Mouse (Mus musculus) stomach, postnatal 0 days (tissue): ENCODE results near the gene Znrd1. TPM values are rescaled to one million over a fixed set of nuclear protein-coding genes. Genes with fewer than 3 reads are reported as not detected.

Experiments used
- ATAC-seq: fragments of 200-750 bp; cut with Nextera tagmentation; 2 replicates; pipeline ENCODE4 v1.8.0; 2017; ENCODE audit not compliant: low FRiP score, low TSS enrichment
- DNase-seq: peaks from one replicate; pipeline ENCODE4 v3.0.0-alpha.2; 2016; ENCODE audit warnings: low spot score
- H3K27ac ChIP-seq: fragments of 300-500 bp; sonication (generic); replicated peaks from 2 replicates; pipeline ENCODE4 v1.5.1; 2014; ENCODE audit warnings: mild to moderate bottlenecking, control low read depth
- H3K27me3 ChIP-seq: fragments of 300-500 bp; sonication (generic); 2 replicates; pipeline ENCODE4 v1.6.1; 2014; ENCODE audit warnings: low read length; ENCODE audit not compliant: control insufficient read depth, insufficient read depth
- H3K36me3 ChIP-seq: fragments of 300-500 bp; sonication (generic); 2 replicates; pipeline ENCODE4 v1.6.1; 2014; ENCODE audit warnings: low read length, mixed read lengths; ENCODE audit not compliant: control insufficient read depth, insufficient read depth
- H3K4me1 ChIP-seq: fragments of 300-500 bp; sonication (generic); replicated peaks from 2 replicates; pipeline ENCODE4 v1.6.1; 2014; ENCODE audit warnings: antibody characterized with exemption; ENCODE audit not compliant: control insufficient read depth, insufficient read depth
- H3K4me2 ChIP-seq: fragments of 300-500 bp; sonication (generic); replicated peaks from 2 replicates; pipeline ENCODE4 v1.6.1; 2014; ENCODE audit warnings: low read depth, mild to moderate bottlenecking, control low read depth, moderate library complexity
- H3K4me3 ChIP-seq: fragments of 300-500 bp; sonication (generic); 2 replicates; pipeline ENCODE4 v1.5.1; 2014; ENCODE audit warnings: low read depth, low read length, control low read depth
- H3K9ac ChIP-seq: fragments of 300-500 bp; sonication (generic); 2 replicates; pipeline ENCODE4 v1.6.1; 2014; ENCODE audit warnings: mild to moderate bottlenecking, low read length, control low read depth, mixed read lengths
- H3K9me3 ChIP-seq: fragments of 300-500 bp; sonication (generic); 2 replicates; pipeline ENCODE4 v1.6.1; 2016; ENCODE audit warnings: low read length; ENCODE audit not compliant: control insufficient read depth
- CTCF ChIP-seq: IDR thresholded peaks from 2 replicates; pipeline ENCODE4 v1.5.1; 2016; ENCODE audit warnings: antibody characterized with exemption, low read depth, mild to moderate bottlenecking, moderate library complexity
- EP300 ChIP-seq: optimal IDR thresholded peaks from 2 replicates; pipeline ENCODE3; 2016; ENCODE audit warnings: antibody characterized with exemption
- WGBS: fragments of 180-500 bp; shearing (Covaris S2); extraction: QIAGEN DNeasy Blood & Tissue Kit; methylation state at CpG from one replicate; pipeline ENCODE4 v1.1.7; 2014; 5-methylcytosine and 5-hydroxymethylcytosine counted together
- polyA plus RNA-seq: library from polyadenylated mRNA; unstranded; fragments of >200 nt; fragmentation: Nextera tagmentation; extraction: Ambion mirVana; gene quantifications from 2 replicates; pipeline ENCODE4 v1.2.1, GENCODE M21; 2015

The Znrd1 gene
- polyA plus RNA-seq: 49.4 and 58.6 TPM in 2 replicates

DNA sequence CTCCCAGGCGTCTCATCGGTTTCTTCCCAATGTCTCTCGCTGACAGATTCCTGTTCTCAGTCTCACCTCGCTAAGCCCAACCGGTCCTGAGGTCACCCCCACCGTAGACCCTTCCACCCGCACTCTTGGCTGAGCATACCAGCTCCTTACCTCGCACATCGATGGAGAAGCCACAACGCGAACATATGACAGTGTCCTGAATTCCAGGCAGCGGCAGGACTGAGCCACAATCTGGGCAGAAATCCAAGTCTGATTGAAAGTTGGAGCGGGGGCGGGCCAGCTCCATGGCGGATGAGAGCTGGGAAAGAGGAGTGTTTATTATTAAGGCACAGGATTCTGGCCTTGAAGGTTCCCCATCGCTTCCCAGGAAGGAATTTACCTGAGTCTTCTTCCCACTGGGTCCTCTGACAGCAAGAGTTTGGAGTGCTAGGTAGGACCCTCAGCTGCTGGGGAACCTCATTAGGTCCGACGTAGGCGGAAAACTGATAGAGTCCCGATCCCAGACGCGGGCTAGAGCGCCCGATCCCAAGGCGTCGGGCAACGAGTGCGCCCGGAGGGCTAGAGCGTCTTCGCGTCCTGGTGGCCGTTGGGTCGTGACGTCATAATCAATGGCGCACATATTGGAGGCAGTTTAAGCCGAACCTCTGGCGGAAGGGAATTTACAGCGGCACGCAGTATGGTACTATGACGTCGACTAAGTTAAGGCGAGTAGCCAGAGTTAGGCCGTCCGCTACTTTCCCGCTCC lies at the start of gene Znrd1, which contains the start of gene Znrd1as:
Znrd1 (minus strand) TSS at position 561 of the 745 bp plus-strand sequence.
Znrd1as (plus strand) TSS at position 594 of the 745 bp plus-strand sequence.
- ATAC-seq (peak; percentile 99), DNase-seq (peak; percentile 97)
- Histone ChIP-seq H3K36me3 (no peaks in the 10 kb centered on the region), H3K4me1 (no peaks in the 10 kb centered on the region; the same call in none of the 2 replicates), H3K4me3 (peak within 1 kb of the TSS; percentile 70), H3K27ac (peak within 1 kb of the TSS; percentile 78), H3K9ac (peak within 1 kb of the TSS; percentile 76), H3K9me3 (no peaks in the 10 kb centered on the region), H3K4me2 (peak within 1 kb of the TSS; percentile 81), H3K27me3 (no peaks in the 10 kb centered on the region)
- no peak for TF ChIP-seq EP300
- TF ChIP-seq CTCF: no peak; the same call in 1 of the 2 replicates
- WGBS: under 1% methylated on average over 46 of the region's 46 CpGs

DNA sequence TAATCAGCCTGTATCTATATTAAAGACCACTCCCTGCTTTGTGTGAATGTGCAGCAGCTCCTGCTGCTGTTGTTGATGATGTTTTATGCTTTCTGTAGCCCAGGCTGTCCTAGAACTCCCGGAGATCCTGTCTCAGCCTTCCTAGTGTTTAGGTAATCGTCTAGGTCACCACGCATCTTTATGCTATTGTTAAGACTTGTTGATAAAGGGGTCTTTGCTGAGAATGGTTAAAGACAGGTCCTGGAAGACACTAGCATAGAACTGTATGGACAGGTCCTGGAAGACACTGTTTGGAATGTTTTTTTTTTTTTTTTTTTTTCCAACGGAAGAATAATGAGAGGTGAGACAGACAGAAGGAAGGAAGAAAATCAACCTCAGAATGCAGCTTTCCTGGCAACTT lies 45.0 kb upstream of the Znrd1 start:
- Histone ChIP-seq H3K4me2 (peak overlapping the region; percentile 90), H3K27me3 (no peaks in the 10 kb centered on the region), H3K9me3 (no peaks in the 10 kb centered on the region), H3K4me1 (no peaks in the 10 kb centered on the region), H3K36me3 (0 out of 2 replicates have a peak, but pooled peaks cover 3% of the 10 kb centered on the region), H3K4me3 (peak overlapping the region; percentile 59), H3K27ac (no peak overlapping the region), H3K9ac (no peak overlapping the region)
- TF ChIP-seq CTCF: no peak
- no peak for TF ChIP-seq EP300
- DNase-seq (no peak), ATAC-seq (no peak)
- WGBS: 30% methylated on average over 4 of the region's 4 CpGs

DNA sequence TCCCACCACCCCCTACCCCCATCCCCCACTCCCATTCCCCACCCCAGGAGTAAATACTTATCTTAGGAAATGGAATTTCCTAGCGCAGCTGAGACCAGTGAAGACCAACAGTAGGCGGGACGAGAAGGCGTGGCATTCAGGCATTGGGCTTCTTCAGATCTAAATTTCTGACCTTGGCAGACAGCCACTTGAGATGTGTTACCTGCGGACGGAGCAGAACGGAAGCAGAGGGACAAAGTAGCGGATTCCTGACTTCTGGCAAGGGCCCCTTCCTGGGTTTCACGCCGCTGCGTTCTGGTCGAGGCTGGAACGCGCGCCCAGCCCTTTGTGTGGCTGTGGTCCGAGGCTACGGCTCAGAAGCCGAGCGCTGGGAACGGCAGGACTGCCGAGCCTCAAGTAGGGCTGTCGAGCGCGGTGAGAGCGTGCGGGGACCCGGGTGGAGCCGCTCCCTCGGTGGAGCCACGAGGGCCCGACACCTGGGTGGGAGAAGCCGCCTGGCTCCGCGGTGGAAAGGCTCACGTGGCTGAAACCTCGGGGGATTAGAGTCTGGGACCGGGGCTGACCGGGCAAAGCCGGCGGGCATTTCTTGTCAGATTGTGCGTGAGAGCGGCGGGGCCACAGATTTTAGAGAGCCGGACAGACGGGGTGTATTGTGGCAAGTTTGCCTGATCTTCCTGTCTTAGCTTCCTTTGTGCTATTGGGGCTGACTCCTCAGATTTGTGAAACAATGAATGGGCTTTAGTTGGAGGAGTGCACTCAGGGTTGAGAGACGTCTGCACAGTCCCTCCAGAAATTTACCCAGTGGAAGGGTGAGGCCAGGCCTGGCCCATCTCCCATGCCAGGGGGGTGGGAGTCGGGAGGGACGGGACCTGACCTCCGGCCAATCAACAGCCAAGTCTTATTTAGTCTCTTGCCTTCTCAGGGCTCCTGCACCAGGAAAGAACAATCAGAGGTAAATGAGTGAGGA lies 44.3 kb upstream of the Znrd1 start:
- no peaks in the 10 kb centered on the region for H3K9me3 ChIP-seq
- H3K27me3 ChIP-seq: no peaks in the 10 kb centered on the region
- TF ChIP-seq EP300 (no peak), CTCF (no peak)
- peak overlapping the region; percentile 82 for H3K9ac ChIP-seq
- ATAC-seq (peak; percentile 83), DNase-seq (peak; percentile 54)
- H3K36me3 ChIP-seq: 0 out of 2 replicates have a peak, but pooled peaks cover 3% of the 10 kb centered on the region
- H3K27ac ChIP-seq: peak overlapping the region; percentile 79
- under 1% methylated on average over 49 of the region's 49 CpGs for WGBS
- H3K4me2 ChIP-seq: peak overlapping the region; percentile 90
- H3K4me3 ChIP-seq: peak overlapping the region; percentile 59
- no peaks in the 10 kb centered on the region for H3K4me1 ChIP-seq

DNA sequence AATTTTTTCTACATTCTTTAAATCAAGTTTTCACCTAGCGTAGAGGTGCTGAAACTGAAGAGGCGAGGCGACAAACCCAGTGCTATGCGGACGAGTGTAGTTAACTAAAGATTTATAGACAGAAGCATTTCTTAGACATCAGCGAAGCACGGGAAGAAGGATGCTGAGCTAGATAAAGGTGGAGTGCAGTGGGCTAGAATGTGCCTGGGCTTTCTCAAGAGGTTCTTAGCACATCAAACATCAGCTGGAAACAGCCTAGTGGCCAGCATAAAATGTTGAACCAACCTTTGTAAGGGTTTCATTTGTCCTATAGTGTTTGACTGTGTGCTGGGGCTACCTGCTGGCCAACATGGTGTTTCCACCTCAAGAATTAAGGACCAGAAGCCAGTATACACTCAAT lies 42.5 kb upstream of the Znrd1 start, which contains the start of gene Zfp57:
Zfp57 (plus strand) TSS at position 301 of the 400 bp plus-strand sequence.
- Histone ChIP-seq H3K9ac (no peak within 1 kb of the TSS), H3K9me3 (no peaks in the 10 kb centered on the region), H3K4me2 (no peak within 1 kb of the TSS), H3K27me3 (no peaks in the 10 kb centered on the region), H3K36me3 (no peaks in the 10 kb centered on the region), H3K4me1 (no peaks in the 10 kb centered on the region), H3K27ac (no peak within 1 kb of the TSS), H3K4me3 (peak within 1 kb of the TSS; percentile 59; the same call in 1 of the 2 replicates)
- DNase-seq (no peak), ATAC-seq (no peak)
- WGBS: 94% methylated on average over 7 of the region's 7 CpGs
- TF ChIP-seq EP300 (no peak), CTCF (no peak)

DNA sequence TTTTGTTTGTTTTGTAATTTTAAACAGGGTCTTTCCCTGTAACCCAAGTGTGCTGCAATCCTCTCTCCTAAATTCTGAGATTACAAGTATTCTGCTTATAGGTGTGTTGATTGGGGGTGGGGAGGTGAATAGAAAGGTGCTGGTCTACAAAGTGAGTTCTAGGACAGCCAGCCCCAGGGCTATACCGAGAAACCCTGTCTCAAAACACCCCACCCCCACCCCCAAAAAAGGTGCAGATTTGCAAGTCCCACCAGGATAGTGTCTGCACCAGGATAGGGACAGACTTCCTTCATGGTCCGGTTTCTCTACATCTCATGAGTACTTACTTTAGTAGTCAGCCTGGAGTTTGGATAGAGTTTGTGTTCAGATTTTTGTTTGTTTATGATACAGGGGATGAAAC lies 40.1 kb upstream of the Znrd1 start:
- TF ChIP-seq EP300 (no peak), CTCF (no peak)
- no peaks in the 10 kb centered on the region for H3K4me1 ChIP-seq
- H3K9ac ChIP-seq: no peak overlapping the region
- no peak overlapping the region for H3K4me3 ChIP-seq
- H3K4me2 ChIP-seq: no peak overlapping the region
- H3K27me3 ChIP-seq: no peaks in the 10 kb centered on the region
- WGBS: 58% methylated on average over 2 of the region's 2 CpGs
- H3K36me3 ChIP-seq: no peaks in the 10 kb centered on the region
- ATAC-seq (no peak), DNase-seq (no peak)
- no peaks in the 10 kb centered on the region for H3K9me3 ChIP-seq
- no peak overlapping the region for H3K27ac ChIP-seq
